Mouse (Mus musculus) erythroblast, adult 5-6 weeks (primary cell): ENCODE measurements around the gene Tti1. TPM values are rescaled to one million over a fixed set of nuclear protein-coding genes. Genes with fewer than 3 reads are reported as not detected.
A peak's percentile ranks its signal among the peaks of the same experiment; 100 is the strongest.

ENCODE experiments used
- ATAC-seq: replicated peaks from 2 replicates; pipeline ENCODE4 v1.8.0; 2016; ENCODE audit warnings: moderate number of reproducible peaks, mild to moderate bottlenecking, moderate TSS enrichment, inconsistent platforms; ENCODE audit not compliant: poor library complexity, low FRiP score, severe bottlenecking
- total RNA-seq, 2 experiments: library from RNA; stranded (forward) in 1 of 2; stranded (reverse) in 1 of 2; fragments of 150-400 nt in 1 of 2; fragments of 200-764, 138-1000 nt in 1 of 2; gene quantifications; 2 replicates each; pipeline versions ENCODE4 v1.2.3 to v1.2.4; 2015 to 2017; ENCODE audit warnings: low replicate concordance in 2 of 2

The Tti1 gene
- total RNA-seq, 2 experiments from 2014 or later, result 1.3 to 12.6 TPM

GRCm38 (mm10) chr2:158043504-158043903 lies 15.3 kb upstream of the Tti1 start:
- ATAC-seq, result no peak

GRCm38 (mm10) chr2:158040396-158040795 lies 12.2 kb upstream of the Tti1 start:
- no peak for ATAC-seq

GRCm38 (mm10) chr2:158039662-158040061 lies 11.4 kb upstream of the Tti1 start:
- ATAC-seq, result no peak

GRCm38 (mm10) chr2:158037571-158037970 lies 9.3 kb upstream of the Tti1 start:
- no peak for ATAC-seq

GRCm38 (mm10) chr2:158036953-158037352 lies 8.7 kb upstream of the Tti1 start:
- peak; percentile 73; the same call in 1 of the 2 replicates for ATAC-seq

- no peak for ATAC-seq
Measured at GRCm38 (mm10) chr2:158036408-158036807, 8.2 kb upstream of the Tti1 start.

- no peak for ATAC-seq
Measured at GRCm38 (mm10) chr2:158035813-158036212, 7.6 kb upstream of the Tti1 start.

GRCm38 (mm10) chr2:158030007-158030406 lies 1.8 kb upstream of the Tti1 start:
- ATAC-seq, result no peak

GRCm38 (mm10) chr2:158027855-158028353 lies 329 bp downstream of the Tti1 start:
- ATAC-seq, result peak; percentile 63

- no peak for ATAC-seq
Measured at GRCm38 (mm10) chr2:158017330-158017729, 10.9 kb downstream of the Tti1 start.

GRCm38 (mm10) chr2:158012608-158013007 lies 15.6 kb downstream of the Tti1 start:
- ATAC-seq, result no peak

GRCm38 (mm10) chr2:158009373-158009772 lies 18.9 kb downstream of the Tti1 start:
- ATAC-seq, result no peak

- no peak for ATAC-seq
Measured at GRCm38 (mm10) chr2:158005641-158006040, 22.6 kb downstream of the Tti1 start.

- no peak for ATAC-seq
Measured at GRCm38 (mm10) chr2:158004620-158005019, 23.6 kb downstream of the Tti1 start.

GRCm38 (mm10) chr2:157998817-157999216 lies 29.4 kb downstream of the Tti1 start:
- ATAC-seq, result no peak

GRCm38 (mm10) chr2:157992501-157992900 lies 35.7 kb downstream of the Tti1 start:
- no peak for ATAC-seq

- no peak for ATAC-seq
Measured at GRCm38 (mm10) chr2:157991026-157991425, 37.2 kb downstream of the Tti1 start.

GRCm38 (mm10) chr2:157989946-157990345 lies 38.3 kb downstream of the Tti1 start:
- no peak for ATAC-seq

GRCm38 (mm10) chr2:157988416-157989190 lies 39.6 kb downstream of the Tti1 start:
- no peak for ATAC-seq

GRCm38 (mm10) chr2:157986235-157986634 lies 42.0 kb downstream of the Tti1 start:
- ATAC-seq, result no peak

- no peak for ATAC-seq
Measured at GRCm38 (mm10) chr2:157985611-157986010, 42.6 kb downstream of the Tti1 start.

- no peak for ATAC-seq
Measured at GRCm38 (mm10) chr2:157983276-157983675, 45.0 kb downstream of the Tti1 start.
